Mouse (Mus musculus): ENCODE results near the gene Fgf22.

DNA sequence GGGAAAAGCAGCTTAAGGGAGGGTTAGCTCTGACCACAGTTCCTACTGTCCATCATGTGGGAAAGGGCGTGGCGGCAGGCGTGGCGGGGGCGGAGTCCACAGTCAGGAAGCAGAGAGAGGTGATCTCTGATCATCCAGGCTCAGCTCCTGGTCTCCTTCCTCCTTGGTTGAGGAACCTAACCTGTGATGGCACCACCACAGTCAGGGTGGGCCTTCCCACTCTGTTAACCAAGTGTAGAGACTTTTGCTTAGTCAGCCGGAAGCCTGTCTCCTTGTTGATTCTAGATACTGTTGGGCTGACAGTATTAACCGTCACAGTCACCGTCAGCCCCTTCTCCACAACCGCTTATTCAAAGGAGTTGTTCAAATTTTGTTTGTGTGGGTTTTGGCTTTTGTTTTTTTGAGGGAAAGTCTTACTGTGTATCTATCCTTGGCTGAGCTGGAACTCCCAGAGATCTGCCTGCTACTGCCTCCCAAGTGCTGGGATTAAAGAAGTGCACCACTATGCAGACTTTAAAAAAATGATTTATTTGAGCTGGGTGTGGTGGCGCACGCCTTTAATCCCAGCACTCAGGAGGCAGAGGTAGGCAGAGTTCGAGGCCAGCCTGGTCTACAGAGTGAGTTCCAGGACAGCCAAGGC, 43.5 kb downstream of the Fgf22 start:
- TF ChIP-seq MYOD1 (IDR thresholded peaks at IDR 0.05; ENCODE audit: control insufficient read depth in 1 of 3, insufficient read length in 2 of 3, low read depth in 2 of 3) (no peak), CEBPB (IDR thresholded peaks at IDR 0.05; ENCODE audit: insufficient read depth, poor library complexity, severe bottlenecking) (no peak), POLR2AphosphoS2 (IDR thresholded peaks at IDR 0.05; ENCODE audit: insufficient read length, low read depth) (no peak), TCF12 (IDR thresholded peaks at IDR 0.05; ENCODE audit: insufficient read depth, poor library complexity, severe bottlenecking) (no peak), POLR2A (IDR thresholded peaks at IDR 0.05; ENCODE audit: insufficient read length, low read depth) (no peak), E2F4 (IDR thresholded peaks at IDR 0.05; ENCODE audit: insufficient read depth) (no peak), MAX (IDR thresholded peaks at IDR 0.05; ENCODE audit: low read depth) (no peak), USF1 (IDR thresholded peaks at IDR 0.05; ENCODE audit: low read depth) (no peak), TCF3 (IDR thresholded peaks at IDR 0.05; ENCODE audit: insufficient read length, low read depth) (no peak), SRF (IDR thresholded peaks at IDR 0.05; ENCODE audit: control insufficient read depth, insufficient read length, low read depth) (no peak), REST (IDR thresholded peaks at IDR 0.05; ENCODE audit: insufficient read depth, insufficient read length) (no peak)
